15 mouse cellular contexts compared by ENCODE assay signal in genomic region chr9:86810213-86810612, GRCm38 (mm10).
"Had no signal": no experiment of that assay in that cellular context is flagged by ENCODE, and none has a peak within 500 bp of the region (broad histone marks: within the 10 kb centered on the region; RNA-seq: fewer than 3 reads in every experiment).

No protein-coding gene starts in this region.

- H3K36me3 ChIP-seq: midbrain, embryonic 12.5 days had no signal

- H3K9me3 ChIP-seq: midbrain, embryonic 12.5 days; neural tube, embryonic 13.5 days; neural tube, embryonic 15.5 days had no signal

- DNase-seq: lung, adult 18-20 months; lung, postnatal 10 days; lung, postnatal 4 days; right cerebral cortex, adult 18-20 months; right cerebral cortex, postnatal 25 days; right cerebral cortex, postnatal 4 days; spleen, adult 18-20 months; thymus, adult 18-20 months; thymus, postnatal 14 days; thymus, postnatal 36 days had no signal

- H3K4me1 ChIP-seq: neural tube, embryonic 13.5 days; neural tube, embryonic 15.5 days had no signal

- H3K4me3 ChIP-seq: midbrain, embryonic 12.5 days; myocyte; neural tube, embryonic 13.5 days; neural tube, embryonic 15.5 days had no signal

- H3K27ac ChIP-seq: midbrain, embryonic 12.5 days; neural tube, embryonic 13.5 days; neural tube, embryonic 15.5 days had no signal

- H3K9ac ChIP-seq: lung, embryonic 14.5 days; midbrain, embryonic 12.5 days; neural tube, embryonic 13.5 days; neural tube, embryonic 15.5 days had no signal

- H3K27me3 ChIP-seq: midbrain, embryonic 12.5 days; neural tube, embryonic 13.5 days; neural tube, embryonic 15.5 days had no signal

- H3K4me2 ChIP-seq: lung, embryonic 14.5 days; midbrain, embryonic 12.5 days; neural tube, embryonic 13.5 days; neural tube, embryonic 15.5 days had no signal
